Mouse (Mus musculus): Measurements from ENCODE around the gene Map4.

DNA sequence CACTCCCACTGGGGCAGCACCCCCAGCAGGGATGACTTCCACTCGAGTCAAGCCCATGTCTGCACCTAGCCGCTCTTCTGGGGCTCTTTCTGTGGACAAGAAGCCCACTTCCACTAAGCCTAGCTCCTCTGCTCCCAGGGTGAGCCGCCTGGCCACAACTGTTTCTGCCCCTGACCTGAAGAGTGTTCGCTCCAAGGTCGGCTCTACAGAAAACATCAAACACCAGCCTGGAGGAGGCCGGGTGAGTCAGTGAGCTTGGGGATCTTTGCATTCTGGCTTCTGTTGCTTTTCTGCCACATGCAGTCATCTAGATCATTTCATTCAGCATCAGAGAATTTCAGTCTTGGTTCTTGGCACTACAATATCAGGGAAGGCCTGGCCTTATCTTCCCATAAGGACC lies 137.5 kb downstream of the Map4 start:
- TF ChIP-seq CTCF (IDR thresholded peaks at IDR 0.05; ENCODE audit: low read depth) = no peak
- no peak for TF ChIP-seq EP300 (optimal IDR thresholded peaks at IDR 0.05)

All from stomach, postnatal 0 days (tissue).